Mouse (Mus musculus) limb, embryonic 15.5 days (tissue): ENCODE measurements around the gene Pde6c. TPM values are rescaled to one million over a fixed set of nuclear protein-coding genes. Genes with fewer than 3 reads are reported as not detected.

Experiments
- ATAC-seq: fragments of 200-750 bp; cut with Nextera tagmentation; 2 replicates; pipeline ENCODE4 v1.8.0; 2017; ENCODE audit warnings: low read depth, moderate TSS enrichment; ENCODE audit not compliant: insufficient number of reproducible peaks, low FRiP score, low TSS enrichment
- H3K27ac ChIP-seq: fragments of 300-500 bp; sonication (generic); 2 replicates; pipeline ENCODE4 v1.5.1; 2015; ENCODE audit warnings: moderate library complexity, mild to moderate bottlenecking, inconsistent platforms
- H3K27me3 ChIP-seq: fragments of 300-500 bp; sonication (generic); 2 replicates; pipeline ENCODE4 v1.6.1; 2015; ENCODE audit warnings: inconsistent platforms
- H3K36me3 ChIP-seq: fragments of 300-500 bp; sonication (generic); 2 replicates; pipeline ENCODE4 v1.6.1; 2015; ENCODE audit warnings: inconsistent platforms
- H3K4me1 ChIP-seq: fragments of 300-500 bp; sonication (generic); 2 replicates; pipeline ENCODE4 v1.6.1; 2015; ENCODE audit warnings: inconsistent platforms
- H3K4me2 ChIP-seq: fragments of 300-500 bp; sonication (generic); 2 replicates; pipeline ENCODE4 v1.6.1; 2015; ENCODE audit warnings: mild to moderate bottlenecking, inconsistent platforms
- H3K4me3 ChIP-seq: fragments of 300-500 bp; sonication (generic); 2 replicates; pipeline ENCODE4 v1.5.1; 2015; ENCODE audit warnings: mild to moderate bottlenecking, inconsistent platforms
- H3K9ac ChIP-seq: fragments of 300-500 bp; sonication (generic); 2 replicates; pipeline ENCODE4 v1.6.1; 2015; ENCODE audit warnings: inconsistent platforms
- H3K9me3 ChIP-seq: fragments of 300-500 bp; sonication (generic); 2 replicates; pipeline ENCODE4 v1.6.1; 2016; ENCODE audit warnings: inconsistent platforms
- WGBS: fragments of 180-500 bp; shearing (Covaris S2); methylation state at CpG from one replicate; pipeline ENCODE4 v1.1.7; 2015; 5-methylcytosine and 5-hydroxymethylcytosine counted together
- polyA plus RNA-seq: library from polyadenylated mRNA; unstranded; fragments of >200 nt; fragmentation: Nextera tagmentation; extraction: Ambion mirVana; gene quantifications from 2 replicates; pipeline ENCODE4 v1.2.1, GENCODE M21; 2015

The Pde6c gene
- polyA plus RNA-seq, 1 experiment from 2014 or later, result not detected

GRCm38 (mm10) chr19:38112575-38112974 is 20.0 kb upstream of the Pde6c start:
- no peaks in the 10 kb centered on the region for H3K27me3 ChIP-seq
- H3K4me2 ChIP-seq, result no peak overlapping the region
- H3K9me3 ChIP-seq, result no peaks in the 10 kb centered on the region
- no peak overlapping the region for H3K27ac ChIP-seq
- no peaks in the 10 kb centered on the region for H3K4me1 ChIP-seq
- no peak overlapping the region for H3K4me3 ChIP-seq
- 44% methylated on average over 4 of the region's 4 CpGs for WGBS
- H3K36me3 ChIP-seq, result no peaks in the 10 kb centered on the region
- no peak overlapping the region for H3K9ac ChIP-seq
- no peak for ATAC-seq

GRCm38 (mm10) chr19:38114834-38115491 is 17.6 kb upstream of the Pde6c start:
- 81% methylated on average over 7 of the region's 7 CpGs for WGBS
- no peaks in the 10 kb centered on the region for H3K36me3 ChIP-seq
- no peak overlapping the region for H3K9ac ChIP-seq
- no peak overlapping the region for H3K4me3 ChIP-seq
- H3K27me3 ChIP-seq, result no peaks in the 10 kb centered on the region
- no peaks in the 10 kb centered on the region for H3K9me3 ChIP-seq
- no peaks in the 10 kb centered on the region for H3K4me1 ChIP-seq
- H3K4me2 ChIP-seq, result no peak overlapping the region
- H3K27ac ChIP-seq, result no peak overlapping the region
- no peak for ATAC-seq

- Histone ChIP-seq H3K4me2 (no peak overlapping the region), H3K36me3 (no peaks in the 10 kb centered on the region), H3K27ac (no peak overlapping the region), H3K9me3 (no peaks in the 10 kb centered on the region), H3K9ac (no peak overlapping the region), H3K4me3 (no peak overlapping the region), H3K4me1 (peaks cover 13% of the 10 kb centered on the region), H3K27me3 (peaks cover 26% of the 10 kb centered on the region)
- ATAC-seq, result no peak
- WGBS, result 75% methylated on average over 5 of the region's 5 CpGs
Measured at GRCm38 (mm10) chr19:38120123-38120760, 12.3 kb upstream of the Pde6c start.

GRCm38 (mm10) chr19:38123921-38124320 is 8.7 kb upstream of the Pde6c start:
- Histone ChIP-seq H3K9ac (no peak overlapping the region), H3K4me2 (peak overlapping the region; percentile 94), H3K27ac (no peak overlapping the region), H3K9me3 (no peaks in the 10 kb centered on the region), H3K27me3 (peaks cover 26% of the 10 kb centered on the region), H3K4me1 (peaks cover 13% of the 10 kb centered on the region), H3K36me3 (no peaks in the 10 kb centered on the region), H3K4me3 (peak overlapping the region; percentile 53)
- 21% methylated on average over 9 of the region's 9 CpGs for WGBS
- no peak for ATAC-seq

- H3K27ac ChIP-seq, result peak overlapping the region; percentile 54; the same call in 1 of the 2 replicates
- WGBS, result under 1% methylated on average over 60 of the region's 77 CpGs
- peak overlapping the region; percentile 94 for H3K4me2 ChIP-seq
- no peaks in the 10 kb centered on the region for H3K36me3 ChIP-seq
- peak overlapping the region; percentile 37; the same call in 1 of the 2 replicates for H3K9ac ChIP-seq
- peaks cover 13% of the 10 kb centered on the region for H3K4me1 ChIP-seq
- H3K9me3 ChIP-seq, result no peaks in the 10 kb centered on the region
- peak; percentile 59 for ATAC-seq
- peaks cover 26% of the 10 kb centered on the region for H3K27me3 ChIP-seq
- H3K4me3 ChIP-seq, result peak overlapping the region; percentile 53
Measured at GRCm38 (mm10) chr19:38124401-38125218, 8.0 kb upstream of the Pde6c start.

GRCm38 (mm10) chr19:38125219-38125610 is 7.4 kb upstream of the Pde6c start, which contains the start of gene Rbp4:
Gene Rbp4, minus strand, starts transcription at chr19:38125281.
- Histone ChIP-seq H3K36me3 (no peaks in the 10 kb centered on the region), H3K27me3 (peaks cover 26% of the 10 kb centered on the region), H3K9me3 (no peaks in the 10 kb centered on the region), H3K27ac (peak within 1 kb of the TSS; percentile 54; the same call in 1 of the 2 replicates), H3K4me3 (peak within 1 kb of the TSS; percentile 53), H3K4me1 (peaks cover 13% of the 10 kb centered on the region), H3K4me2 (peak within 1 kb of the TSS; percentile 94), H3K9ac (peak within 1 kb of the TSS; percentile 37; the same call in 1 of the 2 replicates)
- 64% methylated on average over 6 of the region's 6 CpGs for WGBS
- no peak for ATAC-seq

- ATAC-seq, result no peak
- H3K9ac ChIP-seq, result no peak overlapping the region
- H3K4me2 ChIP-seq, result no peak overlapping the region
- no peak overlapping the region for H3K27ac ChIP-seq
- no peaks in the 10 kb centered on the region for H3K36me3 ChIP-seq
- H3K27me3 ChIP-seq, result peaks cover 26% of the 10 kb centered on the region
- H3K4me1 ChIP-seq, result peaks cover 13% of the 10 kb centered on the region
- no peak overlapping the region for H3K4me3 ChIP-seq
- no peaks in the 10 kb centered on the region for H3K9me3 ChIP-seq
- 65% methylated on average over 8 of the region's 8 CpGs for WGBS
Measured at GRCm38 (mm10) chr19:38126656-38127055, 5.9 kb upstream of the Pde6c start.

GRCm38 (mm10) chr19:38133986-38134385 is 1.4 kb downstream of the Pde6c start:
- Histone ChIP-seq H3K36me3 (no peaks in the 10 kb centered on the region), H3K4me3 (no peak overlapping the region), H3K9ac (no peak overlapping the region), H3K27ac (no peak overlapping the region), H3K4me1 (no peaks in the 10 kb centered on the region), H3K27me3 (no peaks in the 10 kb centered on the region), H3K9me3 (no peaks in the 10 kb centered on the region), H3K4me2 (no peak overlapping the region)
- WGBS, result 68% methylated on average over 11 of the region's 11 CpGs
- ATAC-seq, result no peak

- no peaks in the 10 kb centered on the region for H3K36me3 ChIP-seq
- 84% methylated on average over 6 of the region's 6 CpGs for WGBS
- H3K4me2 ChIP-seq, result no peak overlapping the region
- no peaks in the 10 kb centered on the region for H3K9me3 ChIP-seq
- no peaks in the 10 kb centered on the region for H3K4me1 ChIP-seq
- no peak overlapping the region for H3K27ac ChIP-seq
- no peak overlapping the region for H3K9ac ChIP-seq
- H3K27me3 ChIP-seq, result no peaks in the 10 kb centered on the region
- no peak overlapping the region for H3K4me3 ChIP-seq
- ATAC-seq, result no peak
Measured at GRCm38 (mm10) chr19:38134806-38135205, 2.2 kb downstream of the Pde6c start.

GRCm38 (mm10) chr19:38143540-38144271 is 11.1 kb downstream of the Pde6c start:
- Histone ChIP-seq H3K9me3 (no peaks in the 10 kb centered on the region), H3K4me3 (no peak overlapping the region), H3K4me1 (no peaks in the 10 kb centered on the region), H3K27me3 (no peaks in the 10 kb centered on the region), H3K9ac (no peak overlapping the region), H3K27ac (no peak overlapping the region), H3K36me3 (no peaks in the 10 kb centered on the region), H3K4me2 (no peak overlapping the region)
- ATAC-seq, result no peak
- 71% methylated on average over 4 of the region's 4 CpGs for WGBS

GRCm38 (mm10) chr19:38156243-38156642 is 23.7 kb downstream of the Pde6c start:
- H3K27ac ChIP-seq, result no peak overlapping the region
- WGBS, result 98% methylated on average over 1 of the region's 1 CpGs

More at GRCm38 (mm10) chr19:38156243-38156642, 23.7 kb downstream of the Pde6c start:
- H3K9me3 ChIP-seq, result no peaks in the 10 kb centered on the region
- H3K9ac ChIP-seq, result no peak overlapping the region
- ATAC-seq, result no peak
- H3K27me3 ChIP-seq, result no peaks in the 10 kb centered on the region
- no peaks in the 10 kb centered on the region for H3K36me3 ChIP-seq
- H3K4me3 ChIP-seq, result no peak overlapping the region
- H3K4me2 ChIP-seq, result no peak overlapping the region
- H3K4me1 ChIP-seq, result no peaks in the 10 kb centered on the region
